Mouse (Mus musculus) olfactory bulb, adult 2 months (tissue): ENCODE measurements around the gene Furin.
"Not testable (repeated sequence)": the region's sequence is repeated elsewhere in the genome, so short reads cannot be mapped to it uniquely, and the experiment has no call there.

Experiments used
- CTCF ChIP-seq: fragments of 200-500 bp; IDR thresholded peaks from 2 replicates; pipeline ENCODE4 v1.5.1; 2012; ENCODE audit warnings: low read depth, mild to moderate bottlenecking, low read length, moderate library complexity; ENCODE audit not compliant: insufficient read depth
- POLR2A ChIP-seq: fragments of 200-500 bp; IDR thresholded peaks from 2 replicates; pipeline ENCODE4 v1.6.1; 2012; ENCODE audit warnings: mild to moderate bottlenecking, low read depth, low read length, moderate library complexity; ENCODE audit not compliant: insufficient read depth

GRCm38 (mm10) chr7:80396427-80396826, 8.8 kb downstream of the Furin start:
- not testable (repeated sequence) for TF ChIP-seq CTCF, POLR2A
